Mouse (Mus musculus) CD4-positive, CD25-positive, alpha-beta regulatory T cell, adult 4 months (primary cell): ENCODE data around the gene Nolc1. TPM values are rescaled to one million over a fixed set of nuclear protein-coding genes. Genes with fewer than 3 reads are reported as not detected.

ENCODE experiments used
- ATAC-seq: one replicate; pipeline ENCODE4 v1.8.0; 2017
- polyA plus RNA-seq, 2 experiments: library from polyadenylated mRNA; unstranded; fragments of 100-300 nt; shearing (Covaris generic); gene quantifications; one replicate each; pipeline ENCODE4 v1.2.1; 2017

Nolc1 gene
- polyA plus RNA-seq, 2 experiments from 2014 or later = 67.5 to 86.6 TPM

DNA sequence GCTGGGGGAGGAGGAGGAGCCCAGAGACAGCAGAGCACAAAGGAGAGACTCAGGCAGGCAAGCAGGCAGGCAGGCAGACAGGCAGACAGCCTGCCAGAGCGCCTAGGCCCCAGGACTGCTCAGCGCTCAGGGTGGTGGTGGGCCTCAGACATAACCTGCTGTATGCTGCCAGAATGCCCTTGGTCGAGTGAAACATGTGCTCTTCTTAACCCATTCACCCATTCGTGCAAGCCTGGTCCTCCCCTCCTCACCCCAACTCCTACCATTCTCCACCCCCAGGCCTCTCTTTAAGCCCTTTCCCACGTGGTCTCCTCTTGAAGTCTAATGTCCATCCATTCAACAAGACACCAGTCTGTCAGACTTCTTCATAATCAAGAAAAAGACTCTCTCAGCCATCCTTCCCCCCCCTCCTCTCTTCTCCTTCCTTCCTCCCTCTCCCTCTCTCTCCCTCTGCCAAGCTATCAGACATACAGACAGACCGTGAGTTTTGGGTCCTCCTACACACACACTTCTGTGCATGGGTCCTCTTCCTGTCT is 33.1 kb upstream of the Nolc1 start:
- peak; percentile 7 for ATAC-seq

DNA sequence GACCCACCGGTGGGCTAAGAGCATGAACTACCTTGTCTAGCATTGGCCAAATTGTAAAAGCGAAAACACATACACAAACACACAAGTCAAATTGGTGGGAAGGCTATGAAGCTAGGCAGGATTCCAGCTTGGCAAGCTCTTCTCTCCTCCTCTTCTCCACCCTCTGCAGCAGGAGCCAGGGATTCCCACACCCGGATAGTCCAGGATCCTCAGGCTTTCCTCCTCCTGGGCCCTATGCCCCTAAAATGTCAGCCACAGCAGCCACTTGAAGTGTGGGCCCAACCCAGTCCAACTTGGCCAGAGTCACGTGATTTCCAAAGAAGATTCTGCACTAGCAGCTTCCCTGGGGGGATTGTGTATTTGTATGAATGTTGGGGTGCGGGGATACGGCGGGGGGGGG is 32.3 kb upstream of the Nolc1 start:
- no peak for ATAC-seq

DNA sequence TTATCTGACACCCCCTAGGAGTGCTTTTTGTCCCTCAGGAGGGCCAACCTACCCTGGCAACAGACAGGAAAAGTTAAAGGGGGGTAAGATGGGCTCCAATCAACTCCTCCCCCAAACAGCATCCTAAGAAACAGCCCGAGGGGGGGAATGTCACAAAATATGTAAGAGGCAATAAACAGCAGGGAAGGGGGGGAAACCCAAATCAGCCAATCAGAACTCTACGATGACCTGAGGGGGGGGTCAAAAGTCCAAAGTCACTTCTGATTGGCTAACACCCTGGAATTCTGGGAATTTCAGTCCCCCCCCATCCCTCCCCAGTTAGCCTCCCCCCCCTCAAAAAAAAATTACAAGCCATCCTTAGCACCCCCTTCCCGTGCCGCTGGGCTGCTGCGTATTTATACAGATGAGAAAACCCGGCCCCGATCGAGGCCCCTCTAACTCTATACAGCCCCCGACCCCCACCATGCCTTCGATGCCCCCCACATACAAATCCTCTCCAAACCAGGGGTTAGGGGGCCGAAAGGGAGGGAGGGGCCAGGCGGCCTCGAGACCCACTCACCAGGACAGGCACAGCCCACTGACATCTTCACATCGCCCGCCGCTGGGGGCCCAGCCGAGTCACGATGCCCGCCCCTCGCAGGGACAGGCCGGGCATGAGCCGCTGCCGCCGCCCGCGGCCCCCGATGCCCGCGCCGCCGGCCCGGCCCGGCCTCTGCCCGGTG is 31.2 kb upstream of the Nolc1 start, which contains the start of gene Pprc1:
Gene Pprc1, plus strand, starts transcription at position 616 of the 722 bp plus-strand sequence.
- no peak for ATAC-seq

DNA sequence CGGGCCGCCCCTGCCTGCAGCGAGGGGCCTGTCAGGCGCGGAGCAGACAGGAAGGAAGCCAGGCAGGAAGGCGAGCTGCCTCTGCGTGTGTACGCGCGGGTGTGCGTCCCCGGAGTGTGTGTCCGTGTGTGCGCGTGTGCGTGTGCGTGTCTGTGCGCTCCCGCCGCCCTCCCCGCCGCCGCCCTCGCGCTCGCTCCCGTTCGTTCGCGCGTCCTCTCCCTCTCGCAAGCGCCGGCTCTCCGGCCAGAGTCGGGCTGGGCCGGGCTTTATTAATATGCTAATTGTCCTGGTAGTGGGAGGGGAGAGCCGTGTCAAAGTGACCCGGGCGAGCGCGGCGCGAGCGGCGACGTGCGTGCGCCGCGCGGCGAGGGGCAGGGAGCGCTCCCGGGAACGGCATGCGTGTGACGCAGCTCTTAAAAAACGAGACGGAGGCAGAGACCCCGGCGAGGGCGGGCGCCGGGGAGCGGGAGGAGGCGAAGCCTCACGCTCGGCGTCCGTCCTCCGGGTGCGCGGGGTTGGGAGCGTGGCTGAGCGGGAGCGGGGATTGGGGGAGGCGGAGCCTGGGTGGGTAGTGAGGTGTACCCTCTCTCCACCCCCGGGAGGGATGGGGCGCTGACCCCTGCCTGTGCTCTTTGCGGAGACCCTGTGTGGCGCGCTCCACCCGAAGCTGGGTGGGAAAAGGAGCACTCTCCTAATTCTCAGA is 30.5 kb upstream of the Nolc1 start, which contains the start of gene Ldb1:
Gene Ldb1, minus strand, starts transcription at position 222 of the 703 bp plus-strand sequence.
- peak; percentile 72 for ATAC-seq

DNA sequence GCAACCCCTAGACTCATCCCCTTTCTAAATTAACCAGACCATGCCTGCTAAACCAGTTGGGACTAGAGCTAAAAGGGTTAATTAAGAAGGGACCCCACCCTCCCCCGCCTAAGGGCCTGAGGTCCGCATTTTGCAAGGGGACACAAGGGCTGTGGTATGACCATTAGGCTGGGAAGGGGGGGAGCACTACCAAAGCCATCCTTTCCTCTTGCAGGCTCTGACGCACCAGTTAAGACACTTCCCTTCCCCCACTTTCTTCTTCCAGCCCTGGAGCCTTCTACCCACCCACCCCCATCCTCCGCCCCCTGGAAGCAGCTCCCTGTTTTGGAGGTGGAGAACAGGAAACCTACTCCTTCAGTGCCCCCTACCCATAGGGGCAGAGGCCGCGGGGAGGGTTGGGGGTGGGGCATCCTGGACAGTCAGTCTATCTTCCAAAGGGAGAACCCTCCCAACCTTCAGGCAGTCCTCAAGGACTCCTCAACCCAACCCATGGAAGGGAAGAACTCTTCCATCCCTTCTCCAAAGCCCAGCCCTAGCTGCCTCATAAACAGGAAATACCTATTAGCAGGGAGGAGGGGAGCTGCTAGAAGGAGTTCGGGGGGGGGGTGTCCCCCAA is 29.9 kb upstream of the Nolc1 start:
- ATAC-seq = peak; percentile 22

DNA sequence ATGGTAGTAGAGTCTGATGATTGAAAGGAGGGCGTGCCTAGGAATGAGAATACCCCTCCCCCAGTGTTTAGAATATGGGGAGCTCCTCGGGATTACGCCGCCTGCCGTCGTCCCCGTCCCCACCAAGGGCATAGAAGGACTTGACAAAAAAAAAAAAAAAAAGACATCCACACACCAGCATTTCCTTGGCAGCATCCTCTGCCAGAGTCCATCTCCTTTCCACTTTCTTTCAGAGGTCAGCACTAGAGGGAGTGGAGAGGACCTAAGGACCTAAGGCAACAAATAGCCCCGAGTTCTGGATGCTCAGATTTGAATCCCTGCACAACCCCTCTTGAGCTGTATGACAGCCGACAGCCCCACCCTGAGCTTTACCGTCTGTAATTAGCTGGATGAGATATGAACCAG is 29.0 kb upstream of the Nolc1 start:
- no peak for ATAC-seq

DNA sequence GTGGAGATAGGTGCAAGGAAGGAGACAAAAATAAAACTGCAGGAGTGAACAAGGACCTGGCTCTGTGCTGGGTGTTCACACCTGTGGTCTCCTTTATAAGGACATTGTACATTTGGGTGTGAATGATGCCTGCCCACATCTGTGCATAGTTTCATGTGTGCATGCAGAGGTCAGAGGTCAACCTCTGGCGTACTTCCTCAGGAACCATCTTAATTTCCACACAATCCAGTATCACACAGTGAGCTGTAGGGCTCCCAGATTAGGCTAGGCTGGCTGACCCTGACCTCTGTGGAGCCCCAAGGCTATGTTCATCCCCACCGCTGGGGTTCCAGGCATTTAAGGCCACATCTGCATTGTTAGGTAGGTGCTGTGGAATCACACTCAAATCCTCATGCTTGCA is 28.2 kb upstream of the Nolc1 start:
- ATAC-seq = no peak

DNA sequence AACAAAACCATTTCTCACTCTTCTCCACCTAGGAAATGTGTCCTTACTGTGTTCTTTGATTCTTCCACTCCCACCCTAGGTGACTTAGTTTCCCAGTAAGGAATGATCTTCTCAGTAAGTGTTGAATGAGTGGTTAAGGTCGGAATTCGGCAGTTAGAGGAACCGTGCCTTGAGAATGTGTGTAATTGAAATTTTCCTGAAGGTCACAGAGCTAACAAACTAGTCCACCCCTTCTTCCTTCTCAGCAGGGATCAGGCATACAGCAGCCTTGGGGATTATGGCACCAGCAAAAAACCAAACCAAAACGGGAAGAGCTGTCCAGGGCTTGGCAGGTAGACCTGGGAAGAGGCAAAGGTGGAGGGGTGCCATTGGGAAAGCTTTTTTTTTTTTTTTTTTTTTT is 26.5 kb upstream of the Nolc1 start:
- ATAC-seq = no peak

DNA sequence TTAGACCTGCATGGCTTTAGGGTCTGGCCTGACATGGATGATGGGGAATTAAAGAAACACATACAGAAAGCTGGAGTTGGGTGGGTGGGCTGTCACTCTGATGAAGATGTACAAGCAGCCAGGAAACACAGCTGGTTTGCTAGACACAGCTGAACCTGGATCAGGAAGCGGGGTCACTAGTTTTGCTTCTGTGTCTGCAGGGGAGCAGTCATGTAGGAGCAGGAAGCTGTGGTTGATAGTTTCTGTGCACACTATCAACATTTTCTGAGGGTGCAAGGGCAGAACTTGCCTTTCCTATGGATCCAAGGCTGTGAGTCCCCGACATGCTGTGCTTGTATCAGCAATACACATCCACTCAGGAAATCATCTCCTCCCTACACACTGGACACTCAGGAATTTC is 25.2 kb upstream of the Nolc1 start:
- ATAC-seq = peak; percentile 78

DNA sequence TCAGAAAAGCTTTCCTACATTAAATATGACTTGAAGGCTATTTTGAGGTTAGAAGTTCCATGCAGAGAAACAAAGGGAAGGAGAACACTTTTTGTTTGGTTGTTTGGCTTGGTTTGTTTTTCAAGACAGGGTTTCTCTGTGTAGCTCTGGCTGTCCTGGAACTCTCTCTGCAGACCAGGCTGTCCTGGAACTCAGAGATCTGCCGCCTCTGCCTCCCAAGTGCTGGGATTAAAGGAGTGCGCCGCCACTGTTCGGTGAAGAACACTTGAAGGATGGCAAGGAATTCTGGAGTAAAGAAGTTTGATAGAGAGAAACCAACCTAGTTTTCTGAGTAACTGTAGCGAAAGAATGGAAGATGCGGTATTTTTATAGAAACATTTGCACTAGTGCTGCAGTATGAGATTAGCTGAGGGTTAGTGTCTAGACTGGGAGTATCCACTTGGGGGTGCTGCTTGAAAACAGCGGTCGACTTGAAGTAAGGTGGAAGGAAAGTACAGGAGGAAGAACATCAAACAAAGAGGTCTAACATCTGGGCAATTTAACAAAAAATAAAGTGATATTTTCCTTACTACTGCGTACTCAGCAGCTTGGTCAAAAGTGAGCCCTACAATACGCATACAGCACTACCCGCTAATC is 19.8 kb upstream of the Nolc1 start:
- peak; percentile 80 for ATAC-seq

DNA sequence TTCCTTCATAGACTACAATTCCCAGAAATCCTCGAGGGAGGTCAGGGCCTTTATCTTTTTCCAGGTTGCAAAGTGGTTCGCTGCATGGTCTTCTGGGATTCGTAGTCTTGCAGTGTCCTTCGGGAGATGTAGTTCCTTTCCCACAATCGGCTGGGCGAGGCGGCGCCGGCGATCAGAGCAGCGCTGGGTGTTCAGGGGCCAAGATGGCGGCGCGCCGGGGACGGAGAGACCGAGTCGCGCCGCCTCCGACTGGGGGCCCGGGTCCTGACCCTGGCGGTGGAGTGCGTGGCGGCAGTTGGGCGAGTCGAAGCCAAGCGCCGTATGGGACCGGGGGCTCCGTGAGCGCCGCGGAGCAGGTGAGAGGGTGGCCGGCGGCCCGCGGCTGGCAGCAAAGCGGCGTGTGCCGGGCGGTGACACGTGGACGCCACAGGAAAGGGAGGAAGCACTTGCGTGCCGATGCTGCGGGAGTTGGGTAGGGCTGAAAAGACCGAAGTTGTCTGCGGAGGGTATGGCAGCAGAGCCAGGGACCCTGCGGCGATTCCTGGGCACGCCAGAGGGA is 19.2 kb upstream of the Nolc1 start:
- peak; percentile 95 for ATAC-seq

DNA sequence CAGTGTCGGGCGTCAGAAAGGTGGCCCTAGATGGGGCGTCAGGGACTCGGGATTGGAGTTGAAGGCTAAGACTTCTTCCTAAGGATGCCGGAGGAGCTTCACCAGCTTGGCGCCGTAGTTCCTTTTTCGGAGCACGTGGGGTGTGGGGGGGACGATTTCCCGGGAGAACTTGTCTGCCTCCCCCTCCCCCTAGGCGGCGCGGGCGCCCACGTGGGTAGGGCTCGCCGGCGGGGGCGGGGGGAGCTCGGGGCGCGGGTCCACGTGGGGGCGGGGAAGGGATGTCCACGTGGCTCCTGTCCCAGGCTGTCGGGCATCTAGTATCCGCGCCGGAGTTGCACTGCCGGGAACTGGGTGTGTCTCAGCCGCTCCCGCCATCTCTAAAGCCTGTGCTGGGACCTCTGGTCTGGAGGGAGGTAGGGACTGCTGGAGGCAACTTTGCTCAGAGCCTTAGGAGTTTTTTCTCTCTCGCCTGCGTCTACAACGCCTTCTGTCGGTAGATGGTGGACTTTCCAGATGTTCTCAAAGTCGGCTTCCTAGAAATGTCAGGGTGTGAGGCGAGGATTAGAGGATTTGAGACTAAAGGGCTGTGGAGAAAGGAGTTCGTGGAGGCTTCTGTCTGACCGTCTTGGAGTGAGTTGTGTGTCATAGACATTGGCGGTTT is 18.6 kb upstream of the Nolc1 start:
- ATAC-seq = no peak

DNA sequence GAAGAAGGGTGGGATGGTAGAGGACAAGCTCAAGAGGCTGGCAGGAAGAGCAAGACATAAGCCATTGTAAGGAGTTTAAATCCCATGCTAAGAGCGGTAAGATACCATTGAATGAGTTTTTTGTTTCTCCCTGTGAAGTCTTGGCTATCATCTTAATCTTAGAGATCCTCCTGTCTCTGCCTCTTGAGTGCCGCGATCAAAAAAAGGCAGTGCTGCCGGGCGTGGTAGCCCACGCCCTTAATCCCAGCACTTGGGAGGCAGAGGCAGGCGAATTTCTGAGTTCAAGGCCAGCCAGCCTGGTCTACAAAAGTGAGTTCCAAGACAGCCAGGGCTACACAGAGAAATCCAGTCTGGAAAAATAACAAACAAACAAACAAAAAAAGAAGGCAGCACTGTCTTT is 17.2 kb upstream of the Nolc1 start:
- no peak for ATAC-seq

DNA sequence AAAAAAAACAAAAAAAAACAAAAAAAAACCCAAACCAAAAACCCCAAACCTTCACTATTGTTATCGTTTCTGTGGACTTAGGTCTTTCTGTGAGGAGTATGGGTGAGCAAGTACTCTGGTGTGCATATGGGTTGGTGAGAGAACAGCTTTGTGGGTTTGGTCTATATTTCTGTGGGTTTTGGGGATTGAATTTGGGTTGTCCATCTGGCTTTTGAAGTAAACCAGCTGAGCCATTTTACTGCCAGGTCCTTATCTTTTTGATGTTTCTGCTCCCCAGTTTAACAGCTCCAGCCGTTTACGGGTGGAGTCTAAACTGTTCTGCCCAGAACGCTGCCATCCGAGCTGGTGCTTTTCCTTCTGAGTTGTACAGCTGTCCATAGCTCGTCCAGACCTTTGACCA is 14.8 kb upstream of the Nolc1 start:
- no peak for ATAC-seq

DNA sequence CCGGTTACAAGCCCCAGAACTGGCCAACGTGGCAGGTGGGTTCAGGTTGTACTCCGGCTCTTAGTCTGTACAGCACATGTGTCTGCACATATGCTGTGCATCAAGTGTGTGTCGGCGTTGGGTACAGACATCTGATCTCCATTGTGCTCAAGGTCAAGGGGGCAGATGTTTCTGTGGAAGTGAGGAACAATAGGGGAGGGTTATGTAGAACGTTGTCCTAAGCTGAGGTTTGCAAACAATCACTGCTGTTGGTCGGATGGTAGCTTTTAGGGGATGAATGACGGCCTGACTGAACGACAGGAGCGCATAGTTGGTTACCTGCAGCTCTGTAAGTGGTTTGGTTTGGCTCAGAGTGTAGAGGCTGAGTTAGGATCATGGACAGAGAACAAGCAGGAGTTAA is 7.6 kb upstream of the Nolc1 start:
- ATAC-seq = no peak

DNA sequence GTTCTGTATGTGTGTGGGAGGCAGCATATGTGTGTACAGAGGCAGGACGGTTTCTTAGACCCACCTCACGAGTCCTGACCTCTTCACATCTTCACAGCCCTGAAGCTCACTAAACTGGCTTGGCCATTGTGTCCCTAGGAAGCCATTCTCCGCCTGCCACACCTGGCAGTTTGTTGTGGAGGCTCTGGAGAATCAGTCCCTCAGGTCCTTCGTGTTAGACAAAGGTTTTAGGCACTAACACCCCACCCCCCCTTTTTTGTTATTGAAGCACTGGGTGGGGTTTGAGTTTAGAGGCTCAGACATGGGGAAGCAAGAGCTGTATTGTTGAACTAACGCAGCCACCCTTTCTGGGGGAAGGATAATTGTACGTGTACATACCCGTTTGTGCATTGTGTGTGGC is 2.4 kb upstream of the Nolc1 start:
- ATAC-seq = no peak

DNA sequence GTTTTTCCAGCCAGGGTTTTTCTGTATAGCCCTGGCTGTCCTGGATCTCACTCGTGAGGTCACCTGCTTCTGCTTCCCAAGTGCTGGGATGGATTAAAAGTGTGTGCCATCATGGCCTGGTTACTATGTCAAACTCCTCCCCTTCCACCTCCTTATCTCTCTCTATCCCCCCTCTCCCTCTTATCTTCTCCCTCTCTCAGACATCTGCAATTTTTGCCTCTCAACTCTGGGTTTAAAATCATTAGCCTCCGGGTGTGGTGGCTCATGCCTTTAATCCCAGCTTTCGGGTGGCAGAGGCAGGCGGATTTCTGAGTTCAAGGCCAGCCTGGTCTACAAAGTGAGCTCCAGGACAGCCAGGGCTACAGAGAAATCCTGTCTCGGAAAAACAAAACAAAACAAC is 1.4 kb upstream of the Nolc1 start:
- no peak for ATAC-seq

DNA sequence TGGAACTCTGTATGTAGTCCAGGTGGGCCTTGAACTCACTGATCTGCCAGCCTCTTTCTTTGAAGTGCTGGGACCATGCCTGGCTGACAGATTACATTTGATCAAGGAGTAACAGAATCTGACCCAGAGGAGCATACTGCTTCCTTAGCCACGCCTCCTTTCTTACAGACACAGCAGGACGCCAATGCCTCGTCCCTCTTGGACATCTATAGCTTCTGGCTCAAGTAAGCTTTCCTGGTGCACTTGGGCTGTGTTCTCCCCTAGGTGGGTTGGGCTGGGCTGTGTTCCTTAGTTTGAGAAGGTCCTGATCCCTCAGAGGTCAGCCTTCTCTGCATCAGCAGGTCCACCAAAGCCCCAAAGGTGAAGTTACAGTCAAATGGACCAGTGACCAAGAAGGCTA is 2.9 kb downstream of the Nolc1 start:
- no peak for ATAC-seq

DNA sequence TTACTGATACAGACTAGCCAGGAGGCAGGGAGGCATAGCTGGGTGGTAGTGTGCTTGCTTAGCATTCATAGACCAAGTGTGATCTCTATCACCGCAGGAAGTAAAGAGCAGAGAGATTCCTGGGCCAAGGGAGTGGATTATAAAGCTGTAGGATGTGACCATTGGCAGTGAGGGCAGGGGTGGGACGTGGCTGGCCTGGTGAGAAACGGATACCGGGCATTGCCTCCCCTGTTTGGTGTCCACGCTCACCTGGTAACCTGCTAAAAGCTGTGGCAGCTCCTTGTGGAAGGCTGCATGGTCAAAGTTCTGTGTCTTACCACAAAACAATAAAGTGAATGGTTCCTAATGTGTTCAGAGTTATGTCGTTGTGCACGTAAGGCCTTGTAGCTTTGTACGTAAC is 9.5 kb downstream of the Nolc1 start:
- ATAC-seq = no peak

DNA sequence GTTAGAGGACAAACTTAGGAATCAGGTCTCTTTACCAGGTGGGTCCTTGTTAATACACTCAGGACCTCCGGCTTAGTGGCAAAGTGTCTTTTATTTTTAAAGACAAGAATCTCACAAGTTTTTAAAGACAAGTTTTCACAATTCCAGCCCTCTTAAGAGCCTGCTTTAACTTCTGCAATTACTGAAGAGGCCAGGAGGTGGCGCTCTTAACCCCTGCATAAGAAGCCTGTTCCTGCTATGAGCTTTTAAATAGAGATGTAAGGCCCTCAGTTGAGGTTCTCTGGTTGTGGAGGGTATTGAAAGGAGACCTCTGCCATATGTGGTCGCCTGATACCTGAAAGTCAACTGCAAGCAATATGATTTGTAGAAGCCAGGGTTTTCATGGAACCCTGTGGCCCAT is 10.7 kb downstream of the Nolc1 start:
- peak; percentile 54 for ATAC-seq

DNA sequence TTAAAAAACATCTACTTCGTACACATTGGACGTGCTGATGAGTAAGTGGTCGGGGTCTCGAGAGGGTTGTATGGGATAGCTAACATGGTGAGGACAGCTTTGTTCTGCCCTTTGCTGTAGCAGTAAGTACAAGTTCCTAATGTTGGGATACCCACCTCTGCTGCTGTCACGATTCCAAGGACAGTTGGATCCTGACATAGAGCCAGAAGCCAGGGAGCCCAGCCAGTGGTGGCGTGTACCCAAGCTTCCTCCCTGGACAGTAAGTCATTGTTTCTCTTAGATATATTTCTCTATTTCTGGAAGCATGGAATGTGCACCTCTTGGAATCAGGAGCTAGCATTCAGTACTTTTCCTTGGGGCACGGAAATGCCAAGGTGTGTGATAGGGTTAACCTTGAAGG is 12.2 kb downstream of the Nolc1 start:
- no peak for ATAC-seq

DNA sequence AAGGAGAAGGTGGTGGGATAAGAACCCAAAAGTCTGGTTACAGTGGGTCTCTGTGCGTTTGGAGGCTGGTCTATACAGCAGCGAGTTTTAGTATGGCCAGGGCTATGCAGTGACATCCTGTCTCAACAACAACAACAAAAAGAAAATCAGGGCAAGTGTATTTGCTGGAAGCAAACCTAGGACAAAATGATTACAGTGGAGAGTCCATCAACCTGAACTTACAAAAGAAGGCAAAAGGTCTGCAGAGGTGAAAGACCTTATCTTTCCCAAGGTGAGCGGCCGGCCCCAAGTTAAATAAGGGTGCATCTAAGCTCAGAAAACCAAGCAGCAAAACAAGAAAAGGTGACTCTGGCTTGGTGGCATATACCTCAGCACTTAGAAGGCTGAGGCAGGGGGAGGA is 16.0 kb downstream of the Nolc1 start:
- no peak for ATAC-seq
